ENCODE assay signal across 19 mouse cellular contexts in genomic region chr16:25900389-25900908, GRCm38 (mm10).
DNase-seq lines count a peak whose midpoint lies in the region; ATAC-seq and TF ChIP-seq lines count a peak whose summit lies in the region.
"Had no signal": no experiment of that assay in that cellular context is flagged by ENCODE, and none has a peak within 500 bp of the region (broad histone marks: within the 10 kb centered on the region; RNA-seq: fewer than 3 reads in every experiment).

No protein-coding gene starts in this region.

- H3K27ac ChIP-seq in liver, adult 2 months (replicated peaks; ENCODE audit: insufficient read depth, low read depth, low read length): peak overlapping the region; percentile 99
- no peak overlapping the region for H3K27ac ChIP-seq in liver, postnatal 0 days (ENCODE audit: low read depth)
- no peak overlapping the region for H3K27ac ChIP-seq in hindbrain, embryonic 11.5 days (ENCODE audit: low read depth, low read length)
- no peak overlapping the region for H3K27ac ChIP-seq in cerebellum, adult 2 months (ENCODE audit: insufficient read depth, low read length)
- H3K27ac ChIP-seq: forebrain, embryonic 12.5 days; gastrocnemius, adult 2 months; liver, embryonic 15.5 days; midbrain, embryonic 15.5 days had no signal

- H3K9ac ChIP-seq in liver, adult 2 months (ENCODE audit: low read depth, low read length): no peak overlapping the region
- no peak overlapping the region for H3K9ac ChIP-seq in liver, postnatal 0 days (replicated peaks)
- H3K9ac ChIP-seq in hindbrain, embryonic 11.5 days (ENCODE audit: low read depth, low read length): no peak overlapping the region
- H3K9ac ChIP-seq: forebrain, embryonic 12.5 days; liver, embryonic 15.5 days; midbrain, embryonic 15.5 days had no signal

- TF ChIP-seq POLR2A in liver, adult 2 months (IDR thresholded peaks at IDR 0.05; ENCODE audit: extremely low read depth, insufficient read depth, low read length): no peak
- no peak for TF ChIP-seq POLR2A in cerebellum, adult 2 months (IDR thresholded peaks at IDR 0.05; ENCODE audit: borderline replicate concordance, insufficient read depth, low read length)

- no peak overlapping the region for H3K4me3 ChIP-seq in liver, adult 2 months (ENCODE audit: insufficient read depth, low read depth, low read length)
- no peak overlapping the region for H3K4me3 ChIP-seq in liver, postnatal 0 days (ENCODE audit: low read depth, low read length)
- no peak overlapping the region for H3K4me3 ChIP-seq in hindbrain, embryonic 11.5 days (ENCODE audit: low read depth, low read length)
- H3K4me3 ChIP-seq in cerebellum, adult 2 months (replicated peaks; ENCODE audit: insufficient read depth, low read depth, low read length): no peak overlapping the region
- H3K4me3 ChIP-seq: forebrain, embryonic 12.5 days; gastrocnemius, adult 2 months; liver, embryonic 15.5 days; midbrain, embryonic 15.5 days had no signal

- no peaks in the 10 kb centered on the region for H3K9me3 ChIP-seq in liver, postnatal 0 days (ENCODE audit: low read length)
- no peaks in the 10 kb centered on the region for H3K9me3 ChIP-seq in hindbrain, embryonic 11.5 days (ENCODE audit: control insufficient read depth, low read length)
- H3K9me3 ChIP-seq: forebrain, embryonic 12.5 days; G1E; liver, embryonic 15.5 days; midbrain, embryonic 15.5 days had no signal

- no peak for TF ChIP-seq EP300 in liver, postnatal 0 days (IDR thresholded peaks at IDR 0.05; ENCODE audit: low read depth)

- no peak for ATAC-seq in liver, postnatal 0 days
- ATAC-seq in Patski: peak; percentile 39
- peak; percentile 82 for ATAC-seq in hindbrain, embryonic 11.5 days (ENCODE audit: low FRiP score)
- ATAC-seq: intestine, postnatal 0 days; midbrain, embryonic 15.5 days had no signal

- no peaks in the 10 kb centered on the region for H3K27me3 ChIP-seq in liver, adult 2 months (ENCODE audit: control insufficient read depth, insufficient read depth, low read length)
- no peaks in the 10 kb centered on the region for H3K27me3 ChIP-seq in liver, postnatal 0 days (ENCODE audit: insufficient read depth, low read length)
- no peaks in the 10 kb centered on the region for H3K27me3 ChIP-seq in Patski
- H3K27me3 ChIP-seq in hindbrain, embryonic 11.5 days (ENCODE audit: control insufficient read depth, insufficient read depth, low read length): no peaks in the 10 kb centered on the region
- H3K27me3 ChIP-seq in cerebellum, adult 2 months (ENCODE audit: control insufficient read depth, insufficient read depth, low read length): no peaks in the 10 kb centered on the region
- H3K27me3 ChIP-seq: forebrain, embryonic 12.5 days; liver, embryonic 15.5 days; midbrain, embryonic 15.5 days had no signal

- H3K36me3 ChIP-seq in liver, adult 2 months (ENCODE audit: control insufficient read depth, insufficient read depth, low read length): no peaks in the 10 kb centered on the region
- no peaks in the 10 kb centered on the region for H3K36me3 ChIP-seq in liver, postnatal 0 days (replicated peaks; ENCODE audit: insufficient read depth, low read length)
- no peaks in the 10 kb centered on the region for H3K36me3 ChIP-seq in hindbrain, embryonic 11.5 days (ENCODE audit: control insufficient read depth, insufficient read depth, low read length)
- H3K36me3 ChIP-seq: forebrain, embryonic 12.5 days; G1E; liver, embryonic 15.5 days; midbrain, embryonic 15.5 days had no signal

- peak; percentile 18 for DNase-seq in liver, adult 2 months (ENCODE audit: extremely low read depth, low read depth, low spot score)
- DNase-seq in liver, postnatal 0 days: no peak
- DNase-seq in Patski (ENCODE audit: low read depth, low spot score): peak; percentile 30
- peak; percentile 9 for DNase-seq in hindbrain, embryonic 11.5 days (ENCODE audit: low spot score)
- DNase-seq in lung, postnatal 36 days: peak; percentile 28
- DNase-seq in thymus, postnatal 36 days: no peak
- DNase-seq in cerebellum, adult 2 months: no peak
- no peak for DNase-seq in adrenal gland, postnatal 10 days
- DNase-seq: cerebellum, adult 11 months; gastrocnemius, adult 2 months; heart, postnatal 36 days; kidney, postnatal 4 days; layer of hippocampus, postnatal 36 days; thymus, adult 18-20 months had no signal

- CTCF ChIA-PET in Patski (lab: Charles Lee): interaction anchor here (1.1 to 1.3 kb wide), 2 partner anchors 10 to 100 kb away, joined by 3 to 4 read pairs; no protein-coding TSS in a partner anchor

- in situ Hi-C loops in Patski (cut with MboI; ENCODE audit: low pct_unique_long_range_greater_than_20kb): no loop called here

- H3K4me1 ChIP-seq in liver, adult 2 months (ENCODE audit: control insufficient read depth, insufficient read depth, low read length): peaks cover 15% of the 10 kb centered on the region
- no peaks in the 10 kb centered on the region for H3K4me1 ChIP-seq in liver, postnatal 0 days (ENCODE audit: insufficient read depth)
- H3K4me1 ChIP-seq in hindbrain, embryonic 11.5 days (replicated peaks; ENCODE audit: control insufficient read depth, insufficient read depth, low read length): no peaks in the 10 kb centered on the region
- H3K4me1 ChIP-seq in cerebellum, adult 2 months (ENCODE audit: control insufficient read depth, insufficient read depth, low read length): no peaks in the 10 kb centered on the region
- H3K4me1 ChIP-seq: forebrain, embryonic 12.5 days; liver, embryonic 15.5 days; midbrain, embryonic 15.5 days had no signal

- H3K79me2 ChIP-seq in liver, adult 2 months (ENCODE audit: control insufficient read depth, insufficient read depth, low read length): no peaks in the 10 kb centered on the region

- POLR2A ChIA-PET in Patski (lab: Charles Lee): no interaction called here

- no peak for TF ChIP-seq CTCF in liver, adult 2 months (IDR thresholded peaks at IDR 0.05; ENCODE audit: low read depth, low read length)
- no peak for TF ChIP-seq CTCF in liver, postnatal 0 days (IDR thresholded peaks at IDR 0.05; ENCODE audit: low read depth)
- TF ChIP-seq CTCF in Patski (IDR thresholded peaks at IDR 0.05): no peak
- no peak for TF ChIP-seq CTCF in cerebellum, adult 2 months (IDR thresholded peaks at IDR 0.05; ENCODE audit: borderline replicate concordance, insufficient read depth, low read depth, low read length)

- WGBS in liver, adult 2 months: 81% methylated on average over 3 of the region's 3 CpGs
- 66% methylated on average over 3 of the region's 3 CpGs for WGBS in liver, postnatal 0 days (ENCODE audit: insufficient replicate concordance)
- 36% methylated on average over 3 of the region's 3 CpGs for WGBS in hindbrain, embryonic 11.5 days
- WGBS in cerebellum, adult 2 months: 22% methylated on average over 3 of the region's 3 CpGs

- H3K4me2 ChIP-seq in liver, postnatal 0 days (ENCODE audit: low read depth, low read length): no peak overlapping the region
- H3K4me2 ChIP-seq in hindbrain, embryonic 11.5 days (replicated peaks; ENCODE audit: low read depth, low read length): no peak overlapping the region
- H3K4me2 ChIP-seq: forebrain, embryonic 12.5 days; liver, embryonic 15.5 days; midbrain, embryonic 15.5 days had no signal

Comparison
In these comparisons a context has a peak if more than half of its experiments do, and no peak if none do; other contexts are left out.
1. DNase-seq: peak in liver, adult 2 months (single experiment), Patski (single experiment), hindbrain, embryonic 11.5 days (single experiment) and lung, postnatal 36 days (single experiment); none in liver, postnatal 0 days (single experiment), thymus, postnatal 36 days (0 of 2), cerebellum, adult 2 months (0 of 2) and adrenal gland, postnatal 10 days (single experiment).